Mouse (Mus musculus) liver, postnatal 0 days (tissue): ENCODE measurements at regions not wholly inside any gene's neighbourhood (a gene's known extent, or its start where the extent isn't known, plus 50 kb on each side); places are given as distances from the start of the nearest gene placed in this dataset.

Source experiments
- CTCF ChIP-seq: sonication (generic); IDR thresholded peaks from 2 replicates; pipeline ENCODE4 v1.5.1; 2016; ENCODE audit warnings: antibody characterized with exemption, low read depth
- EP300 ChIP-seq: IDR thresholded peaks from 2 replicates; pipeline ENCODE4 v1.6.1; 2016; ENCODE audit warnings: antibody characterized with exemption, low read depth, mild to moderate bottlenecking

DNA sequence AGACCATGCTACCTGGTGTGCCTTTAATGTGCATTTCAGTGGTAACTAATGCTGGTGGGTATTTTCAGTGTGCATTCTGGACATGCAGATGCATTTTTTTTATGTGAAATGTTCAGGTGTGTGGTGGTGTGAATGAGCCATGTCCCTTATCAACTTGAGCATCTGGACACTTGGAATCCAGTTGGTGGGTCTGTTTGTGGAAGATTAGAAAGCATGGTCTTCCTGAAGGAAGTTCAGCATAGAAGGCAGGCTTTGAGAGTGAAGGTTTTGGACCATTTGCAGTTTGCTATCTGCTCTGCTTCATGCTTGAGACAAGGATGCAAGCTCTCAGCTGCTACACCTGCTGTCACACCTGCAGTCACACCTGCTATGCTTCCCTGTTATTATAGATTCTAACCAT lies 207.5 kb upstream of the Map3k1 start:
- TF ChIP-seq CTCF = no peak
- peak; percentile 97 for TF ChIP-seq EP300
